Mouse (Mus musculus) left cerebral cortex, adult 9 months (tissue): ENCODE measurements around the gene Foxd1.

Experiments
- DNase-seq, 2 experiments: peaks; one replicate each; pipeline ENCODE4 v3.0.0; 2022; ENCODE audit warnings: low spot score in 2 of 2

Foxd1 gene

GRCm38 (mm10) chr13:98389092-98389491, 35.0 kb downstream of the Foxd1 start:
- DNase-seq = no peak

- no peak for DNase-seq
Measured at GRCm38 (mm10) chr13:98390363-98390762, 36.3 kb downstream of the Foxd1 start.

DNA sequence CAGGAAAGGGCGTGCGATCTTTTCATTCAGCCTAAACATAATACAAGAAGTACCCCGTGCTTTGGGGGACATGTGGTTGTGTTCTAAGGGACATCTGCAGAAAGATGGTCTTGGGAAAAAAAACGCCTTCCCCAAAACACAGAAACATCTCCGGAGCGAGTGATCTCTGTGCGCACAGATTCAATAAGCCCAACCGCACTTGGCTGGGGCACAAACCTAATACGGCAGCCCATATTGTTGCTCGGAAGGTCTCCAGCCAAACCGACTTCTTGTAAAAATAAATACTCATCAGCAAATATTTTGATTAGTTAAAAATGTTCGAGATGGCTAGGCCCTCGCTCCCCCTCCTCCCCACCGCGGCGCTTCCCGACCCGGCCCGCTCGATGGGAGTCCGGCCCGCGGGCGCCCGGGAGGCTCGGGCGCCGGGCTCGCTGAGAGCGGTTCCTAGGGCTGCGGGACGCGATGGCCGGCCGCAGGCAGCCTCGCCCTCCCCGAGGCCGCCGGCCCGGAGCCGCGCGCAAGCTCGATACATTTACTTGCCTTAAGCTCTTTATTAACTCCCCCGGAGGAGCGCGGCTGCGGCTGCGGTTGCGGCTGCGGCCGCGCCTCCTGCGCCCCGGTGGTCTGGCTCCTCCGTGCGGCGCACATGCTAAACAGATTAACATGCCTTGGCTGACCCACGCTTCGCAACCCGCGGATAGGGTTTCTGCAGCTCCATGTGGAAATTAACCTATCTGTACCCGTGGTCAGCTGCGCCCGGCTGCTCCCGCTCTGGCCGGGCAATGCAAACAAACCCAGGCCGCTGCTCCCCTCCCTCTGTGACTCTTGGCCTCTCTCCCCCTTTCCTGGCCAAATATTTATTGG, 37.0 kb downstream of the Foxd1 start:
- no peak for DNase-seq

- DNase-seq = no peak
Measured at GRCm38 (mm10) chr13:98391635-98391990, 37.6 kb downstream of the Foxd1 start.

GRCm38 (mm10) chr13:98392031-98392430, 38.0 kb downstream of the Foxd1 start:
- DNase-seq = no peak

- no peak for DNase-seq
Measured at GRCm38 (mm10) chr13:98393356-98394070, 39.5 kb downstream of the Foxd1 start.
